Mouse (Mus musculus): ENCODE measurements around the gene Mipep. TPM values are rescaled to one million over a fixed set of nuclear protein-coding genes. Genes with fewer than 3 reads are reported as not detected.

Gene Mipep
- polyA plus RNA-seq, 1 experiment from 2014 or later: 24.0 TPM

GRCm38 (mm10) chr14:60762754-60763153 is 21.6 kb upstream of the Mipep start:
- Histone ChIP-seq H3K4me1 (peaks cover 8% of the 10 kb centered on the region), H3K9me3 (replicated peaks) (no peaks in the 10 kb centered on the region), H3K4me3 (no peak overlapping the region), H3K27me3 (ENCODE audit: low read depth, poor library complexity, severe bottlenecking) (no peaks in the 10 kb centered on the region), H3K36me3 (peaks cover 17% of the 10 kb centered on the region), H3K27ac (no peak overlapping the region)
- WGBS: 86% methylated on average over 7 of the region's 7 CpGs
- DNase-seq (ENCODE audit: low spot score): no peak

- 94% methylated on average over 5 of the region's 5 CpGs for WGBS
- Histone ChIP-seq H3K36me3 (peaks cover 17% of the 10 kb centered on the region), H3K4me1 (peaks cover 8% of the 10 kb centered on the region)
Observed at GRCm38 (mm10) chr14:60763746-60764145, 20.6 kb upstream of the Mipep start.

GRCm38 (mm10) chr14:60764526-60764925 is 19.8 kb upstream of the Mipep start:
- Histone ChIP-seq H3K36me3 (peaks cover 14% of the 10 kb centered on the region), H3K4me1 (peaks cover 8% of the 10 kb centered on the region), H3K27ac (no peak overlapping the region), H3K4me3 (no peak overlapping the region), H3K9me3 (replicated peaks) (no peaks in the 10 kb centered on the region), H3K27me3 (ENCODE audit: low read depth, poor library complexity, severe bottlenecking) (no peaks in the 10 kb centered on the region)
- 76% methylated on average over 4 of the region's 4 CpGs for WGBS
- DNase-seq (ENCODE audit: low spot score): no peak

More at GRCm38 (mm10) chr14:60763746-60764145, 20.6 kb upstream of the Mipep start:
- DNase-seq (ENCODE audit: low spot score): no peak
- Histone ChIP-seq H3K27ac (no peak overlapping the region), H3K9me3 (replicated peaks) (no peaks in the 10 kb centered on the region), H3K4me3 (no peak overlapping the region), H3K27me3 (ENCODE audit: low read depth, poor library complexity, severe bottlenecking) (no peaks in the 10 kb centered on the region)

GRCm38 (mm10) chr14:60765025-60765424 is 19.3 kb upstream of the Mipep start:
- DNase-seq (ENCODE audit: low spot score): no peak
- Histone ChIP-seq H3K4me3 (no peak overlapping the region), H3K27ac (no peak overlapping the region), H3K9me3 (replicated peaks) (no peaks in the 10 kb centered on the region), H3K4me1 (peaks cover 8% of the 10 kb centered on the region), H3K27me3 (ENCODE audit: low read depth, poor library complexity, severe bottlenecking) (no peaks in the 10 kb centered on the region), H3K36me3 (peaks cover 11% of the 10 kb centered on the region)
- 82% methylated on average over 2 of the region's 2 CpGs for WGBS

- H3K4me1 ChIP-seq: peaks cover 8% of the 10 kb centered on the region
- H3K27ac ChIP-seq: no peak within 1 kb of the TSS
- H3K27me3 ChIP-seq (ENCODE audit: low read depth, poor library complexity, severe bottlenecking): no peaks in the 10 kb centered on the region
- WGBS: 74% methylated on average over 4 of the region's 4 CpGs
- H3K36me3 ChIP-seq: no peaks in the 10 kb centered on the region
- DNase-seq (ENCODE audit: low spot score): no peak
- no peak within 1 kb of the TSS for H3K4me3 ChIP-seq
- H3K9me3 ChIP-seq (replicated peaks): no peaks in the 10 kb centered on the region
Observed at GRCm38 (mm10) chr14:60767884-60768283, 16.5 kb upstream of the Mipep start, which contains the start of gene C1qtnf9. Gene C1qtnf9 (plus strand): TSS chr14:60768134.

GRCm38 (mm10) chr14:60769340-60769739 is 15.0 kb upstream of the Mipep start:
- Histone ChIP-seq H3K4me1 (peaks cover 8% of the 10 kb centered on the region), H3K27me3 (ENCODE audit: low read depth, poor library complexity, severe bottlenecking) (no peaks in the 10 kb centered on the region), H3K27ac (no peak overlapping the region), H3K4me3 (no peak overlapping the region), H3K36me3 (no peaks in the 10 kb centered on the region), H3K9me3 (replicated peaks) (no peaks in the 10 kb centered on the region)
- whole genome bisulfite sequencing: 42% methylated on average over 6 of the region's 6 CpGs
- DNase-seq (ENCODE audit: low spot score): no peak

GRCm38 (mm10) chr14:60770594-60770993 is 13.8 kb upstream of the Mipep start:
- no peak overlapping the region for H3K27ac ChIP-seq
- H3K36me3 ChIP-seq: no peaks in the 10 kb centered on the region
- H3K27me3 ChIP-seq (ENCODE audit: low read depth, poor library complexity, severe bottlenecking): no peaks in the 10 kb centered on the region
- no peaks in the 10 kb centered on the region for H3K9me3 ChIP-seq (replicated peaks)
- no peak overlapping the region for H3K4me3 ChIP-seq
- WGBS: 77% methylated on average over 6 of the region's 6 CpGs
- H3K4me1 ChIP-seq: no peaks in the 10 kb centered on the region; the same call in none of the 2 replicates
- DNase-seq (ENCODE audit: low spot score): no peak

- H3K27ac ChIP-seq: no peak overlapping the region
- H3K4me1 ChIP-seq: no peaks in the 10 kb centered on the region; the same call in none of the 2 replicates
- H3K9me3 ChIP-seq (replicated peaks): no peaks in the 10 kb centered on the region
- no peaks in the 10 kb centered on the region for H3K36me3 ChIP-seq
- peak overlapping the region; percentile 40 for H3K4me3 ChIP-seq
- 12% methylated on average over 8 of the region's 8 CpGs for WGBS
- peak; percentile 72 for DNase-seq (ENCODE audit: low spot score)
- H3K27me3 ChIP-seq (ENCODE audit: low read depth, poor library complexity, severe bottlenecking): no peaks in the 10 kb centered on the region
Observed at GRCm38 (mm10) chr14:60771057-60771456, 13.3 kb upstream of the Mipep start.

- no peaks in the 10 kb centered on the region for H3K9me3 ChIP-seq (replicated peaks)
- H3K4me1 ChIP-seq: no peaks in the 10 kb centered on the region; the same call in 1 of the 2 replicates
- no peaks in the 10 kb centered on the region for H3K36me3 ChIP-seq
- no peak for DNase-seq (ENCODE audit: low spot score)
- no peaks in the 10 kb centered on the region for H3K27me3 ChIP-seq (ENCODE audit: low read depth, poor library complexity, severe bottlenecking)
- 90% methylated on average over 2 of the region's 2 CpGs for WGBS
- H3K27ac ChIP-seq: no peak overlapping the region
- H3K4me3 ChIP-seq: no peak overlapping the region
Observed at GRCm38 (mm10) chr14:60773476-60773875, 10.9 kb upstream of the Mipep start.

- DNase-seq (ENCODE audit: low spot score): no peak
- Histone ChIP-seq H3K27me3 (ENCODE audit: low read depth, poor library complexity, severe bottlenecking) (no peaks in the 10 kb centered on the region), H3K9me3 (replicated peaks) (no peaks in the 10 kb centered on the region), H3K4me1 (no peaks in the 10 kb centered on the region; the same call in 1 of the 2 replicates), H3K36me3 (no peaks in the 10 kb centered on the region), H3K27ac (no peak overlapping the region), H3K4me3 (no peak overlapping the region)
- WGBS: 83% methylated on average over 8 of the region's 8 CpGs
Observed at GRCm38 (mm10) chr14:60776521-60776920, 7.9 kb upstream of the Mipep start.

GRCm38 (mm10) chr14:60777485-60777919 is 6.9 kb upstream of the Mipep start:
- Histone ChIP-seq H3K9me3 (replicated peaks) (no peaks in the 10 kb centered on the region), H3K36me3 (no peaks in the 10 kb centered on the region), H3K27ac (no peak overlapping the region), H3K4me1 (no peaks in the 10 kb centered on the region; the same call in 1 of the 2 replicates), H3K27me3 (ENCODE audit: low read depth, poor library complexity, severe bottlenecking) (no peaks in the 10 kb centered on the region), H3K4me3 (no peak overlapping the region)
- no peak for DNase-seq (ENCODE audit: low spot score)
- 88% methylated on average over 5 of the region's 5 CpGs for WGBS

- Histone ChIP-seq H3K27me3 (ENCODE audit: low read depth, poor library complexity, severe bottlenecking) (peaks cover 7% of the 10 kb centered on the region; the same call in 1 of the 2 replicates), H3K9me3 (replicated peaks) (no peaks in the 10 kb centered on the region), H3K36me3 (no peaks in the 10 kb centered on the region), H3K4me1 (no peaks in the 10 kb centered on the region; the same call in 1 of the 2 replicates), H3K27ac (no peak overlapping the region), H3K4me3 (no peak overlapping the region)
- no peak for DNase-seq (ENCODE audit: low spot score)
- WGBS: 95% methylated on average over 7 of the region's 7 CpGs
Observed at GRCm38 (mm10) chr14:60779198-60779597, 5.2 kb upstream of the Mipep start.

GRCm38 (mm10) chr14:60782121-60782656 is 2.2 kb upstream of the Mipep start:
- no peak for DNase-seq (ENCODE audit: low spot score)
- H3K27ac ChIP-seq: no peak overlapping the region
- H3K36me3 ChIP-seq: peaks cover under 1% of the 10 kb centered on the region; the same call in 1 of the 2 replicates
- no peak overlapping the region for H3K4me3 ChIP-seq
- H3K9me3 ChIP-seq (replicated peaks): no peaks in the 10 kb centered on the region
- WGBS: 45% methylated on average over 7 of the region's 7 CpGs
- H3K27me3 ChIP-seq (ENCODE audit: low read depth, poor library complexity, severe bottlenecking): peaks cover 7% of the 10 kb centered on the region; the same call in 1 of the 2 replicates
- H3K4me1 ChIP-seq: peaks cover 10% of the 10 kb centered on the region

Measured in limb, embryonic 10.5 days (tissue).